In genomic region chr1:67267972-67268371, GRCm38 (mm10) we compare ENCODE assay signal across 16 mouse cellular contexts.
"Had no signal": no experiment of that assay in that cellular context is flagged by ENCODE, and none has a peak within 500 bp of the region (broad histone marks: within the 10 kb centered on the region; RNA-seq: fewer than 3 reads in every experiment).

No protein-coding gene starts in this region.

- H3K9me3 ChIP-seq: neural tube, embryonic 13.5 days; neural tube, embryonic 15.5 days; stomach, embryonic 15.5 days had no signal

- H3K4me1 ChIP-seq: neural tube, embryonic 13.5 days; neural tube, embryonic 15.5 days; stomach, embryonic 15.5 days had no signal

- H3K27me3 ChIP-seq: neural tube, embryonic 13.5 days; neural tube, embryonic 15.5 days; stomach, embryonic 15.5 days had no signal

- H3K4me3 ChIP-seq: neural tube, embryonic 13.5 days; neural tube, embryonic 15.5 days; stomach, embryonic 15.5 days had no signal

- H3K36me3 ChIP-seq: neural tube, embryonic 13.5 days; neural tube, embryonic 15.5 days; stomach, embryonic 15.5 days had no signal

- H3K27ac ChIP-seq: neural tube, embryonic 13.5 days; neural tube, embryonic 15.5 days; stomach, embryonic 15.5 days; stomach, postnatal 0 days had no signal

- DNase-seq: retina, postnatal 1 day; right cerebral cortex, adult 18-20 months; right cerebral cortex, postnatal 14 days; right cerebral cortex, postnatal 25 days; right cerebral cortex, postnatal 4 days; spleen, adult 18-20 months; thymus, adult 18-20 months; thymus, adult 2 months; thymus, postnatal 14 days; thymus, postnatal 25 days; thymus, postnatal 36 days; thymus, postnatal 4 days had no signal

- H3K4me2 ChIP-seq: neural tube, embryonic 13.5 days; neural tube, embryonic 15.5 days; stomach, embryonic 15.5 days had no signal

- H3K9ac ChIP-seq: neural tube, embryonic 13.5 days; neural tube, embryonic 15.5 days; stomach, embryonic 15.5 days had no signal
